Mouse (Mus musculus) T-helper 17 cell (primary cell): ENCODE results near the gene Nags.

Experiments used
- in situ Hi-C, 2 experiments: fragments of 300-600 bp; cut with MboI, MseI; formaldehyde crosslinking; loops; 1 replicate in 1 of 2; 2 replicates in 1 of 2; pipeline ENCODE4 v1.15.1; 2025; ENCODE audit warnings: high pct_unique_total_duplicates in 2 of 2

Nags gene

GRCm38 (mm10) chr11:102145471-102146001 lies at the start of gene Nags:
Nags (plus strand) TSS chr11:102145513.
- in situ Hi-C loops, result loop anchor here in 1 of 2 experiments (5.0 kb wide), 1 partner anchor 78 kb away; no protein-coding TSS in a partner anchor

- in situ Hi-C loops, result no loop called here
Observed at GRCm38 (mm10) chr11:102095676-102096075, 49.6 kb upstream of the Nags start.

- in situ Hi-C loops, result no loop called here
Observed at GRCm38 (mm10) chr11:102096446-102096845, 48.9 kb upstream of the Nags start.

- in situ Hi-C loops, result no loop called here
Observed at GRCm38 (mm10) chr11:102096887-102097391, 48.4 kb upstream of the Nags start.

- in situ Hi-C loops, result loop anchor here (5.0 to 10.0 kb wide), 2 partner anchors 36 to 406 kb away; no protein-coding TSS in a partner anchor
Observed at GRCm38 (mm10) chr11:102101219-102101618, 44.1 kb upstream of the Nags start, which contains the start of gene Ppy. Ppy (minus strand) TSS chr11:102101319.

- in situ Hi-C loops, result loop anchor here (5.0 to 10.0 kb wide), 2 partner anchors 35 to 408 kb away; no protein-coding TSS in a partner anchor
Observed at GRCm38 (mm10) chr11:102102485-102103258, 42.6 kb upstream of the Nags start.

GRCm38 (mm10) chr11:102106911-102107310 lies 38.4 kb upstream of the Nags start:
- in situ Hi-C loops, result loop anchor here in 1 of 2 experiments (10.0 kb wide), 1 partner anchor 412 kb away; no protein-coding TSS in a partner anchor

GRCm38 (mm10) chr11:102107732-102108131 lies 37.6 kb upstream of the Nags start, which contains the start of gene Pyy:
Pyy (minus strand) TSS chr11:102107832.
- in situ Hi-C loops, result loop anchor here in 1 of 2 experiments (10.0 kb wide), 1 partner anchor 413 kb away; no protein-coding TSS in a partner anchor

- in situ Hi-C loops, result no loop called here
Observed at GRCm38 (mm10) chr11:102111576-102111975, 33.7 kb upstream of the Nags start.

- in situ Hi-C loops, result no loop called here
Observed at GRCm38 (mm10) chr11:102116241-102116640, 29.1 kb upstream of the Nags start.

GRCm38 (mm10) chr11:102117386-102117785 lies 27.9 kb upstream of the Nags start:
- in situ Hi-C loops, result no loop called here

GRCm38 (mm10) chr11:102134516-102134915 lies 10.8 kb upstream of the Nags start:
- in situ Hi-C loops, result no loop called here

GRCm38 (mm10) chr11:102137625-102138446 lies 7.5 kb upstream of the Nags start:
- in situ Hi-C loops, result loop anchor here (5.0 kb wide), 2 partner anchors 36 to 71 kb away; partner anchors contain the start of gene Ppy (in 1 of the 2)

- in situ Hi-C loops, result loop anchor here (5.0 kb wide), 2 partner anchors 36 to 71 kb away; partner anchors contain the start of gene Ppy (in 1 of the 2)
Observed at GRCm38 (mm10) chr11:102138447-102138740, 6.9 kb upstream of the Nags start.

- in situ Hi-C loops, result no loop called here
Observed at GRCm38 (mm10) chr11:102140508-102140907, 4.8 kb upstream of the Nags start.

- in situ Hi-C loops, result no loop called here
Observed at GRCm38 (mm10) chr11:102142355-102142754, 3.0 kb upstream of the Nags start.

- in situ Hi-C loops, result loop anchor here in 1 of 2 experiments (5.0 kb wide), 1 partner anchor 78 kb away; no protein-coding TSS in a partner anchor
Observed at GRCm38 (mm10) chr11:102144957-102145470, 299 bp upstream of the Nags start.

GRCm38 (mm10) chr11:102146005-102146404 lies 692 bp downstream of the Nags start:
- in situ Hi-C loops, result loop anchor here in 1 of 2 experiments (5.0 kb wide), 1 partner anchor 79 kb away; no protein-coding TSS in a partner anchor

GRCm38 (mm10) chr11:102146531-102146930 lies 1.2 kb downstream of the Nags start:
- in situ Hi-C loops, result loop anchor here in 1 of 2 experiments (5.0 kb wide), 1 partner anchor 79 kb away; no protein-coding TSS in a partner anchor

- in situ Hi-C loops, result loop anchor here in 1 of 2 experiments (5.0 kb wide), 1 partner anchor 80 kb away; no protein-coding TSS in a partner anchor
Observed at GRCm38 (mm10) chr11:102147213-102147989, 2.1 kb downstream of the Nags start.
